Mouse (Mus musculus) CD4-positive, CD25-positive, alpha-beta regulatory T cell, adult 2 months (primary cell): ENCODE data around the gene Ttc28.
A peak's percentile ranks its signal among the peaks of the same experiment; 100 is the strongest.

Experiments used
- DNase-seq: peaks from one replicate; pipeline ENCODE4 v3.0.0-alpha.2; 2012; ENCODE audit warnings: low read depth, low spot score

The Ttc28 gene

DNA sequence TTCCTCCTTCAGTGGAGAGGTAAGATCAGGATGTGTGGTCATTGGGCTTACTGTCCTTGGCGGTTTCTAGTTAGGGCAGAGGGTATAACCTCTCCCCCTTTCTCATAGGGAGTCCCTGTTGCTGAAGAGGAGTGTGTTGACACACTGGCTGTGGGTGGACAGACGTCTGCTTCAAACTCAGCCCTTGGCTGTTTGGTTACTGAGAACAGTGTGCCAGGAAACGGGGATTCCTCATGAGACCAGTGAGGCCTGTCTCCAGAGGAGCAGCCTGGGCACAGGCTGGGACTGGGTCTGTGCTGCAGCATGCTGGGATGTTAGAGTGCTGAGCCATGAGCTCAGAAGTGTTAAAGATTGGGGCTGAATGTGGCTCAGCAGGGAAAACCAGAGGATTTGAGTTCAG lies 350.1 kb downstream of the Ttc28 start:
- no peak for DNase-seq

DNA sequence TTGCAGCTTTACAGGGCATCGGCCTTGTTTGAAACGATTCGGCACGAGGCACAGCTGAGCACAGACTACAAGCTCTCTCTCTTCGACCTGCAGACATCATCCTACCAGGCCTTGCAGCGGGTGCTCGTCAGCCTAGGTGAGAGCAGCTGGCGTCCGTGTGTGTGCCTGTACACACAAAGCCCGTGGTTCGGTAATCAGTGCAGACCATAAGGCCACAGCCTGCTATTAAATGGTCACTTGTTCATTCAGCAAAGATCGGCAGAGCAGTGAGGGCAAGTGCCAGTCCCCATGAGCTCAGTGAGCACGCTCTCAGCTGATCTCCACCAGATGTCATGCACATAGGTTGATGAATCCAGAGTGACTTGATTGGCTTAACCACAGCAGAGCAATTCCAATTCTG lies 351.4 kb downstream of the Ttc28 start:
- DNase-seq, result no peak

DNA sequence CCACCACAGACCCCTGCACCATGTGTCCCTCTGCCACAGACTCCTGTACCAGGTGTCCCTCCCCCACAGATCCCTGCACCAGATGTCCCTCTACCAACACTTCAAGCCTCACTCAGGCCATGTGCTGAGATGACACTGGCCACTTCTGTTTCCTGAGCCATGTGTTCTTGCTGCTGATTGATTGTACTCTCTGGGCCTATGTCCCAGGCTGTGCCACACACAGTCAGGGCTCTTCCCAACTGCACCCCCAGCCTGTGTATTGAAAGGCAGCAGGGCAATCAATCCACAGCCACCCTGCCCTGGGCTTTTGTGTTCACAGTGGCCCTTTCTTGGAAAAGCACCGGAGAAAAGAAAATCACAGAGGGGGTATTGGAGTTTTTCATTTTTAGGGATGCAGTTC lies 352.2 kb downstream of the Ttc28 start:
- DNase-seq, result no peak

DNA sequence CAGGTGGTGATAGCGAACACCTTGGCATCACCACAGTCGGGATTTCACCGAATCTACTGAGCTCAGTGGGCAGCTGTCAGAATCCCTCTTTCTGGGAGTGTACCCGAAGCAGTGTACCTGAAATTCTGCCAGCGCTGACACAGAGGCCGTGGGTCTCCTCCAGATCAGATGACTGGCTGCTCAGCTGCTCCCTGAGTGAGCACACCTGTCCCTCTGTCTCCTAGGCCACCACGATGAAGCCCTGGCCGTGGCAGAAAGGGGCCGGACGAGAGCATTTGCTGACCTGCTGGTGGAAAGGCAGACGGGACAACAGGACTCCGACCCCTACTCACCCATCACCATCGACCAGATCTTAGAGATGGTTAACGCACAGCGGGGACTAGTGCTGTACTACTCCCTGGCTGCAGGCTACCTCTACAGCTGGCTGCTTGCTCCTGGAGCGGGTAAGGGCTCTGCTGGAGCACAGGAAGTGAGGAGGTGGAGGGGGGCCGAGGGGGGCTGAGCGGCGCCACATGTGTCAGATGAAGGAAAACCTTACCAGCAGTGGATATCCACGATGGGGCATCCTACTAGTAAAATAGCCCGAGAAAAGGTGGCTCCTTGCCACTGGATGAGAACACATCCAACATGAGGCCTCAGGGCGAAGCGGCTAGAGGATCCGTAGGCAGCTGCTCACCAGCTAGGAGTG lies 353.6 kb downstream of the Ttc28 start:
- DNase-seq, result no peak

DNA sequence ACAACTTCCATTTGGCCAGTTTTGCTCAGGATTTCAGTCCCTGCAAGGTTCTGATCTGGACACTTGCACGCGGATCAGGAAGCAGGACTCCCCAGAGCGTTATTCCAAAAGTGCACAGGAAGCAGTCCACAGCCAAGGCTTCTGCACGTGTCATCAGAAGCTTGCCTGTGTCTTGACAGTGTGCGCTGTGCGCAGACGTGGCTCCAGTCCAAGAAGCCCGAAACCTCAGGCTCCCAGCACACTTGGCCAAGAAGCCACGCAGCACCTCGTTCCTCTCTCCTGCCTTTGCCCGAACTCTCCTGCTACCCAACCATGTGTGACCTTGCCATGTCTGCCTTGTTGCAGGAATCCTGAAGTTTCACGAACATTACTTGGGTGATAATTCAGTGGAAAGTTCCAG lies 355.5 kb downstream of the Ttc28 start:
- DNase-seq, result no peak

DNA sequence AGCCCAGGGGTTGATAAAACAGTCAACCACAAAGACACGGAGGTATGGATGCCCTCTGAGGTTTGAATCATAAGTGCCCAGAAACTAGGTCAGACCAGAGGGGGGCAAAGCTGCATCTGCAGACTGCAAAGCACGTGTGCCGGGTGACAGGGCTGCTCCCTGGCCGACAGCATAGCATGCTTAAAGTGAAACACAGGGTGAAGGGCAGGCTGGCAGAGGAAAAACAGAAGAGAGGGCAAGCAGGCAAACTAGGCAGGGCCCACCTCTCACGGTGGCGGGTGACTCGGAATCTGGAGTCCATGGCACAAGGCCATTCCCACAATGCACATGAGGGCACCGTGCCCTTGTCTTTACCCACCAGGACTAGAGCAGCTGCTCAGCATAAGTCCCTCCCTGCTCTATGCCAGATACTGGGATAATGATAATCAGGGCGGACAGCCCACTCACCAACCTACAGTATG lies 357.6 kb downstream of the Ttc28 start:
- no peak for DNase-seq

DNA sequence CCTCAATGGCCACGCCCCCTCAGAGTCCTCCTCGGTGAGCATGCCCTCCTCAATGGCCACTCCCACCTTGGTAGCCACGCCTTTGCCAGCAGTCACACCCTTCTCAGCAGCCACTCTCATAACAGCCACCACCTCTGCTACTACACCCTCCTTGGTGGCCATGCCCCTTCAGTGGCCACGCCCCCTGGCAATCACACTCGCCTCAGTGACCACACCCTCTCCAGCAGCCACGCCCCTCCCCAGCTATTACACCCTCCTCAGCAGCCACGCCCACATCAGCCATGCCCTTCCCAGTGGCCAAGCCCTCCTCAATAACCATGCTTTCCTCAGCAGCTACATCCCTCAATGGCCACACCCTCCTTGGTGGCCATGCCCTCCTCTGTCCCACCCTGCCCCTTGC lies 359.6 kb downstream of the Ttc28 start:
- peak; percentile 30 for DNase-seq

DNA sequence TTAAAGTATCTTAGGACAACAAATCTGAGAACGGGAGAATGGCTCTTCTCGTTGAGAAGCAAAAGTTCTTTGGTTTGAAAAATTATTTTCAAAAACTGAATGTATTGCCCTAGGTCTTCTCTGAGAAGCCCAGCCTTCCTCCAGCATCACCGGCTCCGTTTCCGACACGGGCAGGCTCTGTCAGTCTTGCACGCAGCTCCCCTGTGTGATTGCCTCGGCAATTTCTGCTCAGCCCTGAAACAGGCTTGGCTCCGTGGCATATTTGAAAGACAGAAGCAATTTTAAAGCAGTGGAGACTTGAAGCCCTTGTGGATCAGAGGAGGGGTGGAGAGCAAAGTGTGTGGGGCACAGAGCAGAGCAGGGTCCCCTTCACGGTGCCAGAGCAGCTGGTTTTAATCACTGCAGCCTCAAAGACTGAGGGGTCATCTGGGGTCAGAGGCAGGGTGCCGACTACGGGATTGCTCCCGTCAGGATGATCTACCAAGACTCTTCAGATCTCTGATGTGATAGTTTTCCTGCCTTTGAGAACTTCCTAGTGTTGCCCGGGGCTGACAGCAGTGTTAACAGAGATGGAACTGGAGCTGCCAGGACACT lies 363.9 kb downstream of the Ttc28 start:
- DNase-seq, result no peak

DNA sequence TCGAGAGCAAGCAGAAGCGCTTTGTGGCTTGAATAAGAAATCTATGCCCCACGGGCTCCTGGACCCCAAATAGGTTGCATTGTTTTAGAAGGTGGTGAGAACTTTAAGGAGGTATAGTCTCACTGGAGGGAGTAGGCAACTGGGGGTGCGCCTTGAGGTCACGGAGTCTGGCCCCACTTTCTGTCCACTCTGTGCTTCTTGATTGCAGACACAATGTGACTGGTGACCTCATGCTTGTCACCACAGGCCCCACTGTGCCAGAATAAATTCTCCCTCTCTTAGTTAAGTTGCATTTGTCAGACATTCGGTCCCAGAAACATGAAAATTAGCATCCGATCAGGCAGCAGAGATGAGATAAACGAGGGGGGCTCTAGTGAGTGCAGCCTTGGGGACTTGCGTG lies 364.5 kb downstream of the Ttc28 start:
- no peak for DNase-seq

DNA sequence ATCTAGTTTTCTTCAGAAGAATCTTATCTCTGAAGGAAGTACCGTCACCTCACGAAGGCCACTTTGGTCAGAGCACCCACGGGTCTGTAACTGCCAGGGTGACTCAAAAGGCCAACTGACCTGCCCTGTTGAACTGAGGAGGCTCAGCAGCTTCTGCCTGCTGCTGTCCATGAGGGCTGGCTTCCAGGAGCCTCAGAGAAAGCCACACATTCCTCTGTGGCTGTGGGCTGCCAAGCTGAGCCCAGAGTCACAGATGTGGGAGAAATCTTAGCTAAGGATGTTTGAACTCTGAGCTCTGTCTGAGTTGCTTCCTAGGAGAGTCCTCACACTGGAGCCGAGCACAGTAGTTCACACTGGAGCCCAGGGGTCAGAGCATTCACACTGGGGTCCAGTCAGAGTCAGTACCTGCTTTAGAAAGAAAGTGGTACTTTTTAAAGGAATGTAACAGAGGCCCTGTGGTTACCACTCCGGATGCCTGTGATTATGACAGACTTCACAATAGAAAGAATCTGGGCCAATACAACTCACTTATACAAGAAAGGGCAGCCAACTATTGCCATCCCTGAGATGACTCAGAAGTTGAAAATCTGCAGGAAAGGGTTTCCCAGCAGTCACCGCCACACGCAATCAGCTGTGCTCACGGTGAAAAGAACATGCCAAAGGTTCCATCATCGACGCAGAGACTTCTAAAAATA lies 368.1 kb downstream of the Ttc28 start:
- DNase-seq, result no peak

DNA sequence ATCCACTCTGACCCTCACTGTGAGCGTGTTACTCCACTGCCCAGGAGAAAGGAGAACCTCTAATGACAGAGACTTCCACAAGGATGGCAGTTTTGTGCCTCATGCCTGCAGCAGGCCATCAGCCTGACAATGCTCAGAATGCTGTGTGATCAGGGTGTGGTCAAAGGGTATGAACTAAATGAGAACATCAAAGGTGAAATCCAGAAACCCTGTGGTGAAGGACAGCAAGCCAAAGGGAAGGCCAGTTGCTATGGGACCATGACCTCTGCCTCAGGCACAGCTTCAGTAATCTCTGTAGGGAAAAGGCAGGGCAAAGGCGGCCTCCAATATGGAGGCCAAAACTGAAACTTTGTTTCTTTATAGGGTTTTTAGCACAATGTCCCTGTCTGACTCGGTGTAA lies 372.5 kb downstream of the Ttc28 start:
- no peak for DNase-seq

DNA sequence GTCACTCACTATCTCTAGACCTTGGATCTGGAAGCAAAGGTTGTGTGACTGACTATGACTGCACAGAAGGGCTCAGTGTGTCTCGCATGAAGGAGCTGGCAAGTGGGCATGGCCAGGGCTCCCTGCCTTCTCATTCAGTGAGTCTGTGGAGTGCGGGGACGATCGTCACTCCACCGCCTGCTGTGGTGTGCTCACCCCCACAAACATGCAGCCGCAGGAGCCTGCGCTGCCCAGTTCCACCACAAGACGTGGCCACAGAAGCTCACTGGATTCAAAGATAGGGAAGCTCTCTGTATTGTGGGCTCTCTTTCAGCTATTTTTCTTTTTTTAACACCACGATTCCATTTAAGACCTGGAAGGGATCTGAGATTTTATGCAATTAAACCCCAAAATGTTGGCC lies 374.8 kb downstream of the Ttc28 start:
- no peak for DNase-seq

DNA sequence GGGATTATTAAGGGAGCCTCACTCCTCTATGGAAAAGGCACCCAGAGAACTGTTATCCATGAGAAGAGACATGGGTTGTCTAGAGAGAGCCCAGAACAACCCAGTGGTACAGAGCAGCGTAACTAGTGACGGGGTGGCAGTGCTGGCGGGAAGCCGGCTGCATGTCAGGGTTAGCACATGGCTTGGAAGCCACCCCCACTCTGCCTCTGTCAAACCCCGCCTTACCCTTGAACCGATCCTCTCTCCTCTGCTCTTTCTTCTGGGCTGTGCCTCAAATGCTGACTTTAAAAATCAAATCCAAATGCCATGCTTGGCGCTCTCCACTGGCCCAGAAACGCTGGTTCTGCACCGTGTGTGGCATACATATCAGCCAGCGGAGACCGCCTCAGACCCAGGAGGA lies 375.2 kb downstream of the Ttc28 start:
- DNase-seq, result no peak

DNA sequence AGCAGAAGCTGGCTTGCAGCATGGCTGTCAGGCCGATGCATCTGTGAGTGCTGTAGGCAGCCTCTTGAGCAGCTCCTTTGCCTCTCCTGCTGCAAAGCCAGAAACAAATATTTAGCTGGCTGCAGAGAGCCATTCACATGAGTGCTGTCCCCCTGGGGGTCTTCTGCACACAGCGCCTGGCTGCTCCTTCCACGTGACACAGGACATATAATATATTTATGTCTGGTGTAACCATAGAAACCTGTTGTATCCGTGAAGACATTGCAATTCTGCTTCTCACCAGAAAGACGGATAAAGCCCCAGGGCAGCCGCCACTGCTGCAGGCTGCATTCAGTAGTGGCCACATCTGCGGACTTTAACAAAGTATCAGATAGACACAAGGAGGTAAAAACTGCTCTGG lies 376.6 kb downstream of the Ttc28 start:
- DNase-seq, result no peak

DNA sequence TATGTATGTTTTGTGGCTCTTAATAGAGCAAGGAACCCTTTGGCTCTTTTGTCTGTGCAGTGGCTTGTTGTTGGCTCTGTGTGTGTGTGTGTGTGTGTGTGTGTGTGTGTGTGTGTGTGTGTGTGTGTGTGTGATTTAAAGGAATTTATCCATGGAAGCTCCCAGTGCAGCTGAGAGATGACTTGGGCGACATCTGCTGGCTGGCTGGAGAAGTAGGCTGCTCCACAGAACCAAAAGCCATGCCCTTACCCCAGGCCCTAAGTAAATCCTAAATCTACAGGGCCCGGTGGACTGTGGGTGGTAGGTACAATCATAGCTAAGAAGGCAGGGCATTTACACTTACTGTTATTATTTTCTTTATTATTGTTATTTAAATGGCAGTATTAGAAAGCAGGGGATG lies 377.5 kb downstream of the Ttc28 start:
- peak; percentile 70 for DNase-seq

DNA sequence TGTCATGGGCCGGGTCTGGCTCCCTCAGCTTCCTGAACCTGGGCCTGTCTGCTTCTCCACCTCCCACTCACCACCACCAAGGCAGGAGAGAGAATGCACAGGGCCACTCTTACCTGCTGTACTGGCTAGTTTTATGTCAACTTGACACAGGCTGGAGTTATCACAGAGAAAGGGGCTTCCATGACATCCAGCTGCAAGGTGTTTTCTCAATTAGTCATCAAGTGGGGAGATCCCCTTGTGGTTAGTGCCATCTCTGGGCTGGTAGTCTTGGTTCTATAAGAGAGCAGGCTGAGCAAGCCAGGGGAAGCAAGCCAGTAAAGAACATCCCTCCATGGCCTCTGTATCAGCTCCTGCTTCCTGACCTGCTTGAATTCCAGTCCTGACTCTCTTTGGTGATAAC lies 381.6 kb downstream of the Ttc28 start:
- peak; percentile 42 for DNase-seq

DNA sequence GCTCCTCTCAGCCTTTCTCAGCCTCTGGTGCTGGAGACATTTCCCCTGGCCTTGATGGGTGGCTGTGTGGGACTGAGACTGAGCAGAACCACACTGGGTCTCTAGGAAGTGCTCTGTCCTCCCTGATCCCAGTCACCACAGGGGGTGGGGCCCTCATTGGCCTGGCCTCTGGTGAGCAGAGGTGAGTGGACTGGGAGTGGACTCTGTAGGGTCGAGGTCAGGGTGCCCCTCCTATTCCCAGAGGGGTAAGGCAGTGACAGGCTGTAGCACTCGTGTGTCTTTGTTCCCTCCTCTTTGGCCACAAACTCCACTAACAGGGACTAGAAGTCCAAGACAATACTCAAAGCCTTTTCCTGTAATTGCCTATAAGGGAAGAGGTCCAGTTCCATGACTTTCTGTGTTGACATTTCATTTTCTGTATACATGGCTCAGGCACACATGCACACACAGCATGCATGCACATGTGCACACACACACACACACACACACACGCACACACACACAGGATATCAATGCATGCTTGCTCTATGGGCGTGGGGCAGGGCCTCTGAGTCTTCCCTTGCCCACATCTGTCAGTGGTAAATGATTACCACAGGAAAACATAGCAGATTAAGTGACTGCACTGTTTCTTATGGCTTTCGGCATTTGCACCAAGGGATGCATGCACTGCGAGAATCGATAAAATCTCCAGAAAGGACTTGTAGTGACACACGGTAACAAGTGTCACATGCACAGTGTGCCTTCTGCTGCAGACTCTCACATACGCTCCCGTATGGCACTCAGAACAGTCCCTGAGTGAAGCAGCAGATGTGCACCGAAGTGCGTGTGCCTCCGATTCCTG lies 382.4 kb downstream of the Ttc28 start:
- DNase-seq, result peak; percentile 43

DNA sequence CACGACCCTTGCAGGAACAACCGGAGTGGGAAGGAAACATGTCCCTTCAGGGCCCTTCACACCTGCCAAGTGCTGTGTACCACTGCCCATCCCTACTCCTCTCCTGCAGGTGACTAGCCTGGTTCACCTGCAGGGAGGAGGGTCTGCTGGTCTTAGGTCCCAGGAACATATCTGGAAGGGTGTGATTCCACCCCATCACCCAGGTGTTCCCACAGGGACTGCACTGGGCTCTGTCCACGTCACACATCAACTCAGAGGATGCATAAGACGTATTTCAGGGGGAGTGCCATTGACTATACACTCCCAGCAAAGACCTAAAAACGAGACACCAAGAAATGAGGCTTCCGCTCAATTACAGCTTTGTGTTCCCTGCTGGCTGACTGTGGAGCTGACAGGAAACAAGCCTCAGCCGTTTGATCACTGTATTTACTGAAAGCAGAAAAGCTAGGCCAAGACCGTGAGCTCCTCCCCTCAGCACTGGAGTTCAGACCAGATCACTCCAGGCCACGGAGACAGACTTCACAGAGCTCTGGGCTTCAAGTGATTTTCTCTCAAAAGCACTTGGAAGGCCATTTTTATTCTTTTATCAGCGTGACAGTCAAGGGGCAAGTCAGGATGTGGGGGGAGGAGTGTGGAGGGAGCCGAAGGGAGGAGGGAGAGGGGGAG lies 383.1 kb downstream of the Ttc28 start:
- DNase-seq, result peak; percentile 51

DNA sequence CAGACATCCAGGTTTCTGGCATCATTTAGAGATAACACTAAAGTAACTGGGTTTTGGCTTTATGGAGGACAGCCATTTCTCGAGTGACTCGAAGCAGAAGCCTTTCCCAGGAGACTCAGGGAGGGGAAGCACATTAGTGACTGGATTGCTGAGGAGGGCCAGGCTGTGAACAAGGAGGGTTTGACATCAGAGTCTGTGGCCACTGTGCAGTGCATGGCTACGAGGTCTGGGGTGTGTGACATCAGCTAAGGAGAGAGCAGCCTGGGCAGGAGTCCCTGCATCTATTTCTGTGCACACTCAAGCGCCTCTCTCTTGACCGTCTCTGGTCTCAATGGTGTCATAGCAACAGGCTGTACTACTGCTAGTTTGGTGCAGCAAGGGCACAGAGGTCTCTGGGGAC lies 383.8 kb downstream of the Ttc28 start:
- DNase-seq, result no peak

DNA sequence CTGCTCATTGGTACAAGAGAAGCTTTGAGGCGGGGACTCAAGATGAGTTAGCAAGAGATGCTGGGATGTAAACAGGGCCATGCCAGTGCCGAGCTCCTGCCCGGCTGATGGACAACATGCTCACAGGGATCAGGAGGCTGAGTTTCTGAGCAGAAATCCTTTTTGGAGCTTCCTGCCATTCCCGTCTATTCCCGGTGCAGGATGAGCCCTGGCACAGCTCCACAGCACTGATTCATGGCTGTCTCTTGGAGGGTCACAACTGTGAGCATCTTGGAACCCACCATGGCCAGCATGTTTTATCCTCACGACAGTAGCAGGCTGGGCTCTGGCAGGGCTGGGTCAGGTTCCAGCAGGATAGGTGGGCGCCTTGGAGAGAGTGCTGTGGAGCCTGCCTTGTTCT lies 384.9 kb downstream of the Ttc28 start:
- DNase-seq, result no peak

DNA sequence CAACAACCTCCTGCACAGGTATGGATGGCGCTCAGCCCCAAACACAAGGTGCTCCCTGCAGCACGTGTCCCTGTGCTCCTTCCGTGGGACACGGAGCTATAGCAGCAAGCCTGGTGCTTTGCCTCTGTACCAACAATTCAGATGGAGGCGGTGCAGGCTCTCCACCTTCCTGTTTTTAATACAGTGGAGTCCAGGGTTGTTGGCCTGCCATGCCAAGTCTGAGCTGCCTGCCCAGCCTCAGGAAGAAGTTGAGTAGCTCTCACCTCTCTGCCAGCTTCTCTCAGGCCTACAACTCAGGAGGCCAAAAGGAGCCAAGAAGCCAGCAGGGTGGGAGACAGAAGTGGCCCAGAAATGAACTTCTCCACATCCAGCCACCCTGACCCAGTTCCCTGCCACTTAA lies 387.1 kb downstream of the Ttc28 start:
- DNase-seq, result no peak

DNA sequence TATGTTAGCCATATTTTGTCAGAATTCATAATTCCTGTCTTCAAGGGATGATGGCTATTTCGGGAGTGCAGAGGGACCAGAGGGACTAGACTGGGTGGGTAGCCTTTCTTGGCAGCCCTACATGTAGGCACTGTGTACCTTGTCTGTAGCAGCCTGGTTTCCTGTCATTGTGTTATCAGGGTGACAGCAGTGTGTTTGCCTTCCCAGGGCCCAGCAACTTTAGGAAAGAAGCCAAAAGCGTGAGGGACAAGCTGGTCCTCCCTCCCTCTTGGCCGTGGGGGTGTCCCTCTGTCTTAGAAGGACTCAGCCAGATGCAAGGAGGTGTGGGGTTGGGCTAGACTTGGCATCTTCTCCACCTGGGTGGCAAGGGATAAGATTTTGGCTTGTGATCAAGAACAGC lies 387.5 kb downstream of the Ttc28 start:
- DNase-seq, result no peak
